Mouse (Mus musculus) c-Kit-negative CD71-positive TER-119-positive erythroid progenitor cells, embryonic 14.5 days (primary cell): ENCODE measurements around the gene Foxb1.

Experiments used
- DNase-seq: peaks from one replicate; pipeline ENCODE4 v3.0.0-alpha.2; 2013; ENCODE audit warnings: low read depth, low spot score

The Foxb1 gene

GRCm38 (mm10) chr9:69760371-69761301 is at the start of gene Foxb1:
TSS of gene Foxb1 (minus strand) at chr9:69760940.
- no peak for DNase-seq

GRCm38 (mm10) chr9:69790562-69790961 is 29.8 kb upstream of the Foxb1 start:
- DNase-seq = no peak

GRCm38 (mm10) chr9:69779996-69780395 is 19.3 kb upstream of the Foxb1 start:
- no peak for DNase-seq

- DNase-seq = no peak
Measured at GRCm38 (mm10) chr9:69769949-69770585, 9.3 kb upstream of the Foxb1 start.

GRCm38 (mm10) chr9:69769091-69769948 is 8.6 kb upstream of the Foxb1 start:
- no peak for DNase-seq

GRCm38 (mm10) chr9:69768136-69768875 is 7.6 kb upstream of the Foxb1 start:
- DNase-seq = no peak

- DNase-seq = no peak
Measured at GRCm38 (mm10) chr9:69767421-69767820, 6.7 kb upstream of the Foxb1 start.

GRCm38 (mm10) chr9:69766936-69767335 is 6.2 kb upstream of the Foxb1 start:
- DNase-seq = no peak

- no peak for DNase-seq
Measured at GRCm38 (mm10) chr9:69766301-69766700, 5.6 kb upstream of the Foxb1 start.

- no peak for DNase-seq
Measured at GRCm38 (mm10) chr9:69765483-69766050, 4.8 kb upstream of the Foxb1 start.

GRCm38 (mm10) chr9:69764586-69765482 is 4.1 kb upstream of the Foxb1 start:
- DNase-seq = no peak

- DNase-seq = no peak
Measured at GRCm38 (mm10) chr9:69763681-69764585, 3.2 kb upstream of the Foxb1 start.

GRCm38 (mm10) chr9:69762703-69763102 is 2.0 kb upstream of the Foxb1 start:
- no peak for DNase-seq

- DNase-seq = no peak
Measured at GRCm38 (mm10) chr9:69762221-69762620, 1.5 kb upstream of the Foxb1 start.

GRCm38 (mm10) chr9:69761569-69761968 is 829 bp upstream of the Foxb1 start:
- no peak for DNase-seq

GRCm38 (mm10) chr9:69759721-69760221 is 969 bp downstream of the Foxb1 start:
- no peak for DNase-seq

- DNase-seq = no peak
Measured at GRCm38 (mm10) chr9:69758946-69759615, 1.7 kb downstream of the Foxb1 start.

- DNase-seq = no peak
Measured at GRCm38 (mm10) chr9:69758506-69758905, 2.2 kb downstream of the Foxb1 start.
